Mouse (Mus musculus) layer of hippocampus, adult 9-10 months (tissue): ENCODE results near the gene Jmjd1c.

Experiments
- DNase-seq: peaks from one replicate; pipeline ENCODE4 v3.0.0; 2022; ENCODE audit warnings: low spot score

Gene Jmjd1c

DNA sequence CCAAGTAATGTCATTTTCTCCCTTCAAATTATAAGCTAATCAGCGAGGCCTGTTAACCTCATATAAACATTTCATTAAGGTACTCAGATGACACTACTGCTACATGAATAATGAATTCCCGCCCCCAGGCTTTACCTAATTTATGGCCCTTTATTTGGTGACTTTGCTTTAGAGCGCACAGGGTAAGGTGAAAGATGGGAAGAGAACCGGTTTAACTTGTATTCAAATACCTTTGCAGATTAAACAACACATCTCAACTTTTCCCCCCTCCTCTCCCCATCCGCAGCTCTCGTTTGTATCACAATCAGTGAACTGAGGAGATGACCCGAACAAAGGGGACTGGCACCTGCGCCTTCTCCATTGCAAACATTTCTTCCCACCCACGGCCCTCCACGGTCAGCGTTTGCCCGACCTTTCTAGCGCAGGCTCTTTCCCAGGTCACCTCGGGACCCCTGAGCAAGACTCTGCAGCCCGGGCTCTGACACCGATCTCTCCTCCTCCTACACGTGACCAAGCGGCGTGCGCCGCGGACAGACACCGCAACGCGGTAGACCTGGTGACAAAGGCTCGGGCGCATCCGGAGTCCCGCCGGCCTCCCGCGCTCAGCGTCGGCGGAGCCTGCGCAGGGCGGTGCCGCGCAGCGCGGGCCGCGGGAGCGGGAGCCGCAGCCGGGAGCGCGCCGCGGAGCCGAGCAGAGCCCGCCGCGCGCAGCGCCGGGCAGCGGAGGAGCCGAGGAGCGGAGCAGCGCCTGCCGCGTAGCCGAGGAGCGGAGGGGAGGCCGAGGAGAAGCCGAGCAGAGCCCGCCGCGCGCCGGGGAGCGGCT lies at the start of gene Jmjd1c:
Gene Jmjd1c (plus strand): TSS at position 328 of the 823 bp plus-strand sequence.
- DNase-seq, result no peak

DNA sequence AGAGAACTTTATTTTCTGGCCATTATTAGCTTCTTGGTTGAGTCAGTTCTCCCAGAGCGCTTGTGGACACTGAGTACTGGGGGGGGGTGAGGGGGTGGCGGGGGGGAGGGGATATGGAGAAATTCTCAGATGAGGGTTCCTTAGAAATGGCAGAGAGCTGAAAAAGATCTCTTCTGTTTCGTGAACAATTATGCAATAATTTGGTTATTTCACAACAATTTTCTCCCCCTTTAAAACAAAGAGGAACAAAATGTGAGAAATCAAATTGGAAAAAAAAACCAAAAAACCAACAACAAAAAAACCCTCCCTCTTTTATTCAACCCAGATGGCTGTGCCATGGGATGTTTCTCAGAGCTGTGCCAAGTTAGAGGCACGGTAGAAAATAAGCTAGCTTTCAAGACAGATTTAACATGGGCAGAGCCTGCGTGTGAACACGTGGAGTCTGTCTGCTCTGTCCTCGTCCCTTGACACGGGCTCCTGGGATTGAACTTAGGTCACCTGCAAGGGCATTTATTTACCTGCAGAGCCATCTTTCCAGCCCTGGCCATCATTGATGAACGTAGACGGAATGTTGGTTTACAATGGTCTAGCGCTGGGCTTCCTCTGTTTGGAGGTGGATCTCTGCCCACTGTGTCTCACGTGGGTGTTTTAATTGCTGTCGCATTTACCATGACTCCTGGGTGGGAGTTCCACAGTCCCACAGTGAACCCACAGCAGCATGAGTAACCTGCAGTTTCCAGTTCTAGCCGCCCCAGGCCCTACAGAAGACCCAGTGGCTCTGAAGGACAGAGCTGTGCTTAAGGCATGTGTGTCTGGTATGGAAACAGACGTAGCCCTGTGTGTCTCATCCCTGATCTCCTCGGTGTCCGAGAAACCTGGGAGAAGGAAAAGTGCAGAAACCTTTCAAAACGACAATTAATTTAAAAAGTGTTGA lies 47.9 kb upstream of the Jmjd1c start:
- DNase-seq, result no peak

GRCm38 (mm10) chr10:67048871-67049615 lies 46.9 kb upstream of the Jmjd1c start:
- DNase-seq, result no peak

DNA sequence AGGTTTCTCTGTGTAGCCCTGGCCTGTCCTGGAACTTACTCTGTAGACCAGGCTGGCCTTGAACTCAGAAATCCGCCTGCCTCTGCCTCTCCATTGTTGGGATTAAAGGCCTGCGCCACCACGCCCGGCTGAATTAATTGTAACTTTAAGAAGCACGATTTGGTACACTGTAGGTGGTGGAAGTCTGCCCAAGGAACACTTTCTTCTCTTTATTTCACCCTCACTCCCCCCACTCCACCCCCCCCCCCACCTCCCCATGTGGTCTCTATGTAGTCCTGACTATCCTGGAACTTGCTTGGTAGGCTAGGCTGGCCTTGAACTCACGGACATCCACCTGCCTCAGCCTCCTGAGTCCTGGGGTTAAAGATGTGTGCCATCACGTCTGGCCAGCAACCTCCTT lies 46.3 kb upstream of the Jmjd1c start:
- no peak for DNase-seq

GRCm38 (mm10) chr10:67050766-67051165 lies 45.2 kb upstream of the Jmjd1c start:
- DNase-seq, result no peak

DNA sequence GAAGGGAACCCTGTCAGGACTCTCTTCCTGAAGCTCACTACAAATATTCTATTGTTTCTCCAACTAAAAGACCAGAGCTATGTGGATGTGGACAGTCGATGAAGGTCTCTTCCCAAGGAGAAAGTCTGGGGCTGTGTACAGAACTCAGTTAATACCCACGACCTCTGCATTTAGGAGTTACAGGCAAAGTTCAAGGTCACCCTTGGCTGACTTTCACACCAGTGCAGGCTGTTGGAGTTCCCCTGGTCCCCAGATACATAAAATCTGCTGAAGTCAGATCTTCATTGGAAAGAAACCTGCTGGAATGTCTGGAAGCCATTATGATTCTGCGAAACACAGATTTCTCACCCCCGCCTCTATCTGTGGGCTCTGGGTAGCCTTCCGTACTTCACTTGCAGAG lies 44.5 kb upstream of the Jmjd1c start:
- DNase-seq, result no peak

DNA sequence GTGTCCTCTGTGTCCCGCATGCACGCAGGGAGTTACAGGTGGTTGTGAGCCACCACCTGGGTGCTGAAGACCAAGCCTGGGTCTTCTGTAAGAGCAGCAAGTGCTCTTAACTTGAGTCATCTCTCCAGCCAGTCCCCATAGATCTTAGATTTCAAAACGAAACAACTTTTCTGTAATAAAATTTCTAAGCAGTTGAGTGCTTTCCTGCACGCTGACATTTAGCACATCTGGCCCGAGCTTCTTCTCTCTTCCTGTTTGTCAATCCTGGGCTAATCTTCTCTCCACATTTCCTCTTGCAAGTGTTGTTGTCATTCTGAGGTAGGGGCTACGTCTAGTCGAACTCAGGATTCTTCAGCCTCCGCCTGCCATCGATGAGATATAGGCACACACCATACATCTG lies 43.5 kb upstream of the Jmjd1c start:
- DNase-seq, result no peak

DNA sequence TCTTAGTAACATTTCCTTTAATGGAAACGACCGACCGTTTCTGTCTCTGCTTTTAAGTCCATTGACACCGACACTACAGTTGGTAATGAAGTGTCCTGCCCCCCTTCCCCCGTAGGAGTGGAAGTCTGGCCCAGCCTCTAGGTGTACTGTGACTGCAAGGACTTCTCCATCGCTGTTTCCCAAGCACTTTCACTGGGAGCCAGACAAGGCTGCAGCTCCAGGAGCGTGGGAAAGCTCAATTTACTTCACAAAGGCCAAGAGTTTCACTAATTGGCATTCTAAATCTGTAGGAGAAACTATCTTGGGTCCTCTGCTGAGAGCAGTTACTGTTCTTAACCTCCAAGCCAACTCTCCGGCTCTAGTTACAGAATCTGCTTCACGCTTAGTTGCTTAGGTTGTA lies 42.5 kb upstream of the Jmjd1c start:
- no peak for DNase-seq

- no peak for DNase-seq
These were observed 39.8 kb upstream of the Jmjd1c start for GRCm38 (mm10) chr10:67055867-67056856.

DNA sequence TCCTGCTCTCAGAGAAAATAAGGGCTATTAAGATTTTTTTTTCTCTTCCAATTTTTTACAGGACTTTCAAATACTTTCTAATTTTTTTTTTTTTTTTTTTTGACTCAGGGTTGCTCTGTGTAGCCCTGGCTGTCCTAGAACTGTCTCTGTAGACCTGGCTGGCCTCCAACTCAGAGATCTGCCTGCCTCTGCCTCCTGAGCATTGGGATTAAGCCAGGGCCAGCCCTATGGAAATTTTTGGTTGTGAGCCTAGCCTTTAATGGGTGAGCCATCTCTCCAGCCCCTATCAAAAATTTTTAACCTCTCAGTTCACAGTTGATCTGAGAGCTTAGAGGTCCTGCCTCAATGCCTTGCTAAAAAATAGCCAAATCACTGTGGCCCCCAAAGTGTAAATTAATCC lies 38.7 kb upstream of the Jmjd1c start:
- DNase-seq, result no peak

- no peak for DNase-seq
These were observed 38.2 kb upstream of the Jmjd1c start for GRCm38 (mm10) chr10:67057696-67058095.

DNA sequence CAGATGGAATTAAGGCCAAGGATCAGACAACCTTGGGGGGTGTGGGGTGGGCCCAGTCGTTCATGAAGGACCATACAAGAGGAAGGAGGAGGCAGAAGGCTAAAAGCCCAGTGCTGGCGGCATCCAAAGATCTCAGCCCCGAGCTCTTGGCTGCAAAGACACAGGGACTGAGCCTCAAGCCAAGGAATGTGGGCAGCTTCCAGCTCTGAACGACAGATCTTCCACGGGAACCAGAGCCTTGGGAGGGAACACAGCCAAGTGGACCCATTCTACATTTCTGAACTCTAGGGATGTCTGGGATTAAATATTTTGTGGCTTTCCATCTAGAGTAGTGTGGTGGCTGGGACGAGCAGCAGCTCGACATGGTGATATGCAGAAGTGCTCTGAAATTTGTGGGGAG lies 37.6 kb upstream of the Jmjd1c start:
- no peak for DNase-seq

DNA sequence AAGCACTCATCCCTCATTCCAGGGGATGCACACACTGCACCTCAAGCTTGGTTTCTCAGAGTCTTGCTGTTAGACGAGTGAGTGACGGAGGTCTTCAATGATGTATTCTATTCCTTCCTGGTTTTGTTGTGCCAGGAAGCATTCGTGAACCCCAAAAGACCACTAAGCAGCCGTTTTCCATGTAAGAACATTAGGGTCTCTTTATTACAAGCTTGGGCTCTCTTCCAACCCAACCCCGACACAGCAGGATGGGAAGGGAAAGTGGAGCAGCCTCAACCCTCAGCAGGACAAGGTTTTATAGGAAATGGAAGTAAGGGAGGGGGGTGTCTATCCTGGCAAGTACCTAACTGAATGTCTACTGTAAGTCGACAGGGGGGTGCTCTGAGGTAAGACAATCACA lies 37.2 kb upstream of the Jmjd1c start:
- DNase-seq, result no peak

GRCm38 (mm10) chr10:67061367-67061801 lies 34.5 kb upstream of the Jmjd1c start:
- peak; percentile 59 for DNase-seq

DNA sequence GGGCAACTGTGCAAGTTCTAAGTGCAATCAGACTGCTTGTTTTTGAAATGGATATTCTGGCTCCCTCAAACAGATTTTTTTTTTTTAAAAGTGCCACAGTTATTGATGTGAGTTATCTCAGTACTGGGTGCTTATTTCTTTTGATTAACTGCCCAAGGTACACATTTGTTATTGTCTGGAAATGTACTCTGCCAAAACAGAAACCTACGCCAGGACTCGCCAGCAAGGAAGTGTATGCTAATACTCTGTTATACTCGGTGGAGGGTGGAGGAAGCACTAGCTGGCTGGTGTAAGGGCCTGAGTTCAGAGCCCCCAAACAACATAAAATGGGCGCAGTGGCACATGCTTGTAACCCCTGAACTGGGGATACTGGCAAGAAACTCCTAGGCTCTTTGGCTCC lies 34.1 kb upstream of the Jmjd1c start:
- no peak for DNase-seq

- DNase-seq, result no peak
These were observed 30.5 kb upstream of the Jmjd1c start for GRCm38 (mm10) chr10:67065277-67065887.

GRCm38 (mm10) chr10:67065927-67066326 lies 30.0 kb upstream of the Jmjd1c start:
- no peak for DNase-seq

DNA sequence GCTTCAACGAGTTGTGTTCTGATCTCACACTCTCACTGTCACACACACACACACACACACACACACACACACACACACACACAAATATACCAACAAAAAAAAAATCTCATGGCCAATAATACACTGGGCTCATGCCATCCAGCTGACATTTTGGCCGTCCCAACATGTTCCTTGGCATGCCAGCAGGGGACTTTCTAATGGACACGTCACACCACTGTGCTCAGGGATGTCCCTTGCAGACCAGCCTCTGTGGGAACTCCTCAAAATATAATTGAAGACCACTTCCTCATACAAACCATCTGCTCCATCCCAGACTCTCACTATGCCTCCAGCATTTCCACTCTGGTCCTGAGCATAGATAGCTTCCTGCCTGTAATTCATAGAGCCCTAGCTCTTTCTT lies 29.5 kb upstream of the Jmjd1c start:
- DNase-seq, result no peak

DNA sequence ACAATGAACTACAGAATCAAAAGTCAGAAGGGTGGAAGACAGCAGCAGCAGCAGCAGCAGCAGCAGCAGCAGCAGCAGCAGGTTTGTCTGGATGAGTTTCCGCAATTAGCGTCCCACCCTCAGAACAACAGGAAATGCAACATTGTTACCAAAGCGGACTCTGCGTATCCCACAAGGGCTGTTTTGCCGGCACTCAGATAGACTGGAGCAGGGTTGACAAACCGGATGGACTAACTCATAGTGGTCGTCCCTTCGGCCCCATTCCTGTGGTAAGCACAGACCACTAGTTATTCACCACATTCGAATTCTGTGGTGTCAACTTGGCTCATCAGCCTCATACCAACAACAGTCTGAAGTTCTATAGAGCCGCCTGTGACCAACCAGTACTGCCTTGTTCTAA lies 26.9 kb upstream of the Jmjd1c start:
- no peak for DNase-seq

GRCm38 (mm10) chr10:67071389-67071788 lies 24.5 kb upstream of the Jmjd1c start:
- DNase-seq, result no peak

DNA sequence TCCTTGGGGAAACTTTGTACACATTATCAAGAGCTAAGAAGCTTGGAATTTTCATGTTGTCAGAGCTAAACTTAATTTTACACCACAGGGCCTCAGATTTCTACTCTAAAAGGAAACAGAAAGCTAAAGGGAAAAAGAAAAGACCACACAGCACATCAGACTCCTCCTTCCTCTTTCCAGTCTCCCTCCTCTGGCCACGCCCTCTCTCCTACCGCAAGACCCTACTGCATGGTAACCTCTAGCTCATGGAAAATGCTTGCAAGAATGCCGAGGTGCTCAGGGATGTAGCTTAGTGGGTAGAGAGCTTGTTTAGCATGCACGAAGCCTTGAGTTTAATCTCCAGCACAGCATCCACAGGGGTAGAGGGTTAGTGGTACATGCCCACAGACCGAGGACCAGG lies 24.0 kb upstream of the Jmjd1c start:
- DNase-seq, result no peak
